Mouse (Mus musculus): ENCODE results near the gene Trp63. TPM values are rescaled to one million over a fixed set of nuclear protein-coding genes. Genes with fewer than 3 reads are reported as not detected.

The Trp63 gene
- polyA plus RNA-seq, 1 experiment from 2014 or later = not detected

- Histone ChIP-seq H3K9ac (no peak overlapping the region), H3K4me1 (replicated peaks; ENCODE audit: control insufficient read depth, insufficient read depth, low read length) (no peaks in the 10 kb centered on the region), H3K27me3 (ENCODE audit: control insufficient read depth, insufficient read depth, low read length) (no peaks in the 10 kb centered on the region), H3K9me3 (ENCODE audit: control insufficient read depth, low read length) (no peaks in the 10 kb centered on the region), H3K4me2 (replicated peaks) (no peak overlapping the region), H3K36me3 (replicated peaks; ENCODE audit: control insufficient read depth, insufficient read depth) (no peaks in the 10 kb centered on the region), H3K27ac (no peak overlapping the region), H3K4me3 (replicated peaks; ENCODE audit: low read length) (no peak overlapping the region)
- no peak for ATAC-seq (ENCODE audit: low FRiP score)
- no peak for DNase-seq (ENCODE audit: low spot score)
- WGBS = 84% methylated on average over 2 of the region's 2 CpGs
These were observed 74.5 kb downstream of the Trp63 start for GRCm38 (mm10) chr16:25758108-25758507.

- no peaks in the 10 kb centered on the region for H3K4me1 ChIP-seq (replicated peaks; ENCODE audit: control insufficient read depth, insufficient read depth, low read length)
- H3K27ac ChIP-seq = no peak overlapping the region
- H3K36me3 ChIP-seq (replicated peaks; ENCODE audit: control insufficient read depth, insufficient read depth) = no peaks in the 10 kb centered on the region
- H3K9ac ChIP-seq = no peak overlapping the region
- DNase-seq (ENCODE audit: low spot score) = no peak
- no peak for ATAC-seq (ENCODE audit: low FRiP score)
- H3K9me3 ChIP-seq (ENCODE audit: control insufficient read depth, low read length) = no peaks in the 10 kb centered on the region
- H3K27me3 ChIP-seq (ENCODE audit: control insufficient read depth, insufficient read depth, low read length) = no peaks in the 10 kb centered on the region
- WGBS = 86% methylated on average over 5 of the region's 5 CpGs
- no peak overlapping the region for H3K4me3 ChIP-seq (replicated peaks; ENCODE audit: low read length)
- no peak overlapping the region for H3K4me2 ChIP-seq (replicated peaks)
These were observed 82.0 kb downstream of the Trp63 start for GRCm38 (mm10) chr16:25765549-25765948.

- Histone ChIP-seq H3K27ac (no peak overlapping the region), H3K36me3 (replicated peaks; ENCODE audit: control insufficient read depth, insufficient read depth) (no peaks in the 10 kb centered on the region), H3K27me3 (ENCODE audit: control insufficient read depth, insufficient read depth, low read length) (no peaks in the 10 kb centered on the region), H3K9me3 (ENCODE audit: control insufficient read depth, low read length) (peaks cover 7% of the 10 kb centered on the region; the same call in 1 of the 2 replicates), H3K9ac (no peak overlapping the region), H3K4me2 (replicated peaks) (no peak overlapping the region), H3K4me3 (replicated peaks; ENCODE audit: low read length) (no peak overlapping the region), H3K4me1 (replicated peaks; ENCODE audit: control insufficient read depth, insufficient read depth, low read length) (no peaks in the 10 kb centered on the region)
- WGBS = 55% methylated on average over 7 of the region's 7 CpGs
- DNase-seq (ENCODE audit: low spot score) (no peak), ATAC-seq (ENCODE audit: low FRiP score) (no peak)
These were observed 91.0 kb downstream of the Trp63 start for GRCm38 (mm10) chr16:25774611-25775010.

- DNase-seq (ENCODE audit: low spot score) (no peak), ATAC-seq (ENCODE audit: low FRiP score) (no peak)
- H3K9ac ChIP-seq = no peak overlapping the region
- no peak overlapping the region for H3K4me2 ChIP-seq (replicated peaks)
- H3K27ac ChIP-seq = no peak overlapping the region
- H3K27me3 ChIP-seq (ENCODE audit: control insufficient read depth, insufficient read depth, low read length) = no peaks in the 10 kb centered on the region
- H3K4me3 ChIP-seq (replicated peaks; ENCODE audit: low read length) = no peak overlapping the region
- peaks cover 5% of the 10 kb centered on the region; the same call in 1 of the 2 replicates for H3K9me3 ChIP-seq (ENCODE audit: control insufficient read depth, low read length)
- H3K4me1 ChIP-seq (replicated peaks; ENCODE audit: control insufficient read depth, insufficient read depth, low read length) = no peaks in the 10 kb centered on the region
- H3K36me3 ChIP-seq (replicated peaks; ENCODE audit: control insufficient read depth, insufficient read depth) = no peaks in the 10 kb centered on the region
- WGBS = 60% methylated on average over 1 of the region's 1 CpGs
These were observed 93.9 kb downstream of the Trp63 start for GRCm38 (mm10) chr16:25777501-25777900.

GRCm38 (mm10) chr16:25779964-25780363 lies 96.4 kb downstream of the Trp63 start:
- Histone ChIP-seq H3K4me1 (replicated peaks; ENCODE audit: control insufficient read depth, insufficient read depth, low read length) (no peaks in the 10 kb centered on the region), H3K4me3 (replicated peaks; ENCODE audit: low read length) (no peak overlapping the region), H3K9ac (no peak overlapping the region), H3K36me3 (replicated peaks; ENCODE audit: control insufficient read depth, insufficient read depth) (no peaks in the 10 kb centered on the region), H3K27me3 (ENCODE audit: control insufficient read depth, insufficient read depth, low read length) (no peaks in the 10 kb centered on the region), H3K4me2 (replicated peaks) (no peak overlapping the region), H3K27ac (no peak overlapping the region), H3K9me3 (ENCODE audit: control insufficient read depth, low read length) (no peaks in the 10 kb centered on the region)
- 67% methylated on average over 4 of the region's 4 CpGs for WGBS
- ATAC-seq (ENCODE audit: low FRiP score) (no peak), DNase-seq (ENCODE audit: low spot score) (no peak)

GRCm38 (mm10) chr16:25784246-25784645 lies 100.7 kb downstream of the Trp63 start:
- no peaks in the 10 kb centered on the region for H3K9me3 ChIP-seq (ENCODE audit: control insufficient read depth, low read length)
- H3K4me2 ChIP-seq (replicated peaks) = no peak overlapping the region
- no peak for DNase-seq (ENCODE audit: low spot score)
- no peak overlapping the region for H3K27ac ChIP-seq
- H3K9ac ChIP-seq = no peak overlapping the region
- H3K27me3 ChIP-seq (ENCODE audit: control insufficient read depth, insufficient read depth, low read length) = no peaks in the 10 kb centered on the region
- no peak for ATAC-seq (ENCODE audit: low FRiP score)
- 84% methylated on average over 2 of the region's 2 CpGs for WGBS
- H3K36me3 ChIP-seq (replicated peaks; ENCODE audit: control insufficient read depth, insufficient read depth) = no peaks in the 10 kb centered on the region
- no peak overlapping the region for H3K4me3 ChIP-seq (replicated peaks; ENCODE audit: low read length)
- H3K4me1 ChIP-seq (replicated peaks; ENCODE audit: control insufficient read depth, insufficient read depth, low read length) = no peaks in the 10 kb centered on the region

GRCm38 (mm10) chr16:25786457-25786856 lies 102.9 kb downstream of the Trp63 start:
- Histone ChIP-seq H3K27ac (no peak overlapping the region), H3K4me2 (replicated peaks) (no peak overlapping the region), H3K9ac (no peak overlapping the region), H3K27me3 (ENCODE audit: control insufficient read depth, insufficient read depth, low read length) (no peaks in the 10 kb centered on the region), H3K36me3 (replicated peaks; ENCODE audit: control insufficient read depth, insufficient read depth) (no peaks in the 10 kb centered on the region), H3K9me3 (ENCODE audit: control insufficient read depth, low read length) (no peaks in the 10 kb centered on the region), H3K4me1 (replicated peaks; ENCODE audit: control insufficient read depth, insufficient read depth, low read length) (no peaks in the 10 kb centered on the region), H3K4me3 (replicated peaks; ENCODE audit: low read length) (no peak overlapping the region)
- 82% methylated on average over 5 of the region's 5 CpGs for WGBS
- DNase-seq (ENCODE audit: low spot score) = no peak
- ATAC-seq (ENCODE audit: low FRiP score) = no peak

GRCm38 (mm10) chr16:25792640-25793266 lies 109.2 kb downstream of the Trp63 start:
- Histone ChIP-seq H3K27me3 (ENCODE audit: control insufficient read depth, insufficient read depth, low read length) (no peaks in the 10 kb centered on the region), H3K4me3 (replicated peaks; ENCODE audit: low read length) (no peak overlapping the region), H3K9me3 (ENCODE audit: control insufficient read depth, low read length) (no peaks in the 10 kb centered on the region), H3K27ac (no peak overlapping the region), H3K4me1 (replicated peaks; ENCODE audit: control insufficient read depth, insufficient read depth, low read length) (no peaks in the 10 kb centered on the region), H3K36me3 (replicated peaks; ENCODE audit: control insufficient read depth, insufficient read depth) (no peaks in the 10 kb centered on the region), H3K9ac (no peak overlapping the region), H3K4me2 (replicated peaks) (no peak overlapping the region)
- ATAC-seq (ENCODE audit: low FRiP score) (no peak), DNase-seq (ENCODE audit: low spot score) (no peak)
- 78% methylated on average over 5 of the region's 5 CpGs for WGBS

GRCm38 (mm10) chr16:25797732-25798294 lies 114.2 kb downstream of the Trp63 start:
- Histone ChIP-seq H3K9me3 (ENCODE audit: control insufficient read depth, low read length) (no peaks in the 10 kb centered on the region), H3K36me3 (replicated peaks; ENCODE audit: control insufficient read depth, insufficient read depth) (no peaks in the 10 kb centered on the region), H3K4me3 (replicated peaks; ENCODE audit: low read length) (no peak overlapping the region), H3K9ac (no peak overlapping the region), H3K4me2 (replicated peaks) (no peak overlapping the region), H3K27ac (no peak overlapping the region), H3K27me3 (ENCODE audit: control insufficient read depth, insufficient read depth, low read length) (no peaks in the 10 kb centered on the region), H3K4me1 (replicated peaks; ENCODE audit: control insufficient read depth, insufficient read depth, low read length) (no peaks in the 10 kb centered on the region)
- ATAC-seq (ENCODE audit: low FRiP score) (no peak), DNase-seq (ENCODE audit: low spot score) (no peak)
- 82% methylated on average over 4 of the region's 4 CpGs for WGBS

GRCm38 (mm10) chr16:25799618-25800017 lies 116.1 kb downstream of the Trp63 start:
- no peak for ATAC-seq (ENCODE audit: low FRiP score)
- no peak for DNase-seq (ENCODE audit: low spot score)
- Histone ChIP-seq H3K36me3 (replicated peaks; ENCODE audit: control insufficient read depth, insufficient read depth) (no peaks in the 10 kb centered on the region), H3K27ac (no peak overlapping the region), H3K9me3 (ENCODE audit: control insufficient read depth, low read length) (no peaks in the 10 kb centered on the region), H3K4me3 (replicated peaks; ENCODE audit: low read length) (no peak overlapping the region), H3K4me2 (replicated peaks) (no peak overlapping the region), H3K9ac (no peak overlapping the region), H3K4me1 (replicated peaks; ENCODE audit: control insufficient read depth, insufficient read depth, low read length) (no peaks in the 10 kb centered on the region), H3K27me3 (ENCODE audit: control insufficient read depth, insufficient read depth, low read length) (no peaks in the 10 kb centered on the region)

Data from hindbrain, embryonic 14.5 days (tissue).